Mouse (Mus musculus) spleen, adult 2 months (tissue): ENCODE measurements around the gene Gm6309.
"Not testable (repeated sequence)": the region's sequence is repeated elsewhere in the genome, so short reads cannot be mapped to it uniquely, and the experiment has no call there.

ENCODE experiments used
- CTCF ChIP-seq: fragments of 200-500 bp; IDR thresholded peaks from 2 replicates; pipeline ENCODE4 v1.5.1; 2011; ENCODE audit warnings: mild to moderate bottlenecking, inconsistent platforms; ENCODE audit not compliant: insufficient read depth, insufficient read length, insufficient replicate concordance; ENCODE audit errors: extremely low read depth
- POLR2A ChIP-seq: fragments of 200-500 bp; IDR thresholded peaks from 2 replicates; pipeline ENCODE4 v1.6.1; 2011; ENCODE audit warnings: low read depth, low read length, inconsistent platforms

- TF ChIP-seq CTCF, POLR2A: not testable (repeated sequence)
Observed at GRCm38 (mm10) chr5:146170621-146171020, at the start of gene Gm6309.
